Mouse (Mus musculus) erythroblast, embryonic 14.5 days (primary cell): ENCODE measurements around the gene Cuedc2.

Source experiments
- GATA1 ChIP-seq: IDR thresholded peaks from 2 replicates; pipeline ENCODE4 v1.6.1; 2012; ENCODE audit warnings: low read length, inconsistent platforms, mixed read lengths
- TAL1 ChIP-seq: IDR thresholded peaks from 3 replicates; pipeline ENCODE4 v1.6.1; 2012; ENCODE audit warnings: low read length, inconsistent platforms, mixed read lengths

GRCm38 (mm10) chr19:46326019-46326755, 12.3 kb downstream of the Cuedc2 start:
- TF ChIP-seq TAL1 (no peak), GATA1 (no peak)
